Mouse (Mus musculus) limb, embryonic 13.5 days (tissue): ENCODE results near the gene Cep63. TPM values are rescaled to one million over a fixed set of nuclear protein-coding genes. Genes with fewer than 3 reads are reported as not detected.

ENCODE experiments used
- ATAC-seq: fragments of 200-750 bp; cut with Nextera tagmentation; 2 replicates; pipeline ENCODE4 v1.8.0; 2017; ENCODE audit warnings: low read depth, moderate number of reproducible peaks, moderate TSS enrichment; ENCODE audit not compliant: low FRiP score
- H3K27ac ChIP-seq: fragments of 300-500 bp; sonication (generic); 2 replicates; pipeline ENCODE4 v1.5.1; 2015; ENCODE audit warnings: inconsistent platforms, mild to moderate bottlenecking, moderate library complexity
- H3K27me3 ChIP-seq: fragments of 300-500 bp; sonication (generic); 2 replicates; pipeline ENCODE4 v1.6.1; 2015; ENCODE audit warnings: mild to moderate bottlenecking, inconsistent platforms
- H3K36me3 ChIP-seq: fragments of 300-500 bp; sonication (generic); 2 replicates; pipeline ENCODE4 v1.6.1; 2015; ENCODE audit warnings: inconsistent platforms, mild to moderate bottlenecking, moderate library complexity
- H3K4me1 ChIP-seq: fragments of 300-500 bp; sonication (generic); 2 replicates; pipeline ENCODE4 v1.6.1; 2015; ENCODE audit warnings: inconsistent platforms
- H3K4me2 ChIP-seq: fragments of 300-500 bp; sonication (generic); replicated peaks from 2 replicates; pipeline ENCODE4 v1.6.1; 2015; ENCODE audit warnings: inconsistent platforms, mild to moderate bottlenecking, moderate library complexity
- H3K4me3 ChIP-seq: fragments of 300-500 bp; sonication (generic); 2 replicates; pipeline ENCODE4 v1.5.1; 2015; ENCODE audit warnings: moderate library complexity, mild to moderate bottlenecking, inconsistent platforms
- H3K9ac ChIP-seq: fragments of 300-500 bp; sonication (generic); 2 replicates; pipeline ENCODE4 v1.6.1; 2015; ENCODE audit warnings: mild to moderate bottlenecking, inconsistent platforms
- H3K9me3 ChIP-seq: fragments of 300-500 bp; sonication (generic); 2 replicates; pipeline ENCODE4 v1.6.1; 2016; ENCODE audit warnings: inconsistent platforms
- WGBS: fragments of 180-500 bp; shearing (Covaris S2); methylation state at CpG from one replicate; pipeline ENCODE4 v1.1.7; 2015; 5-methylcytosine and 5-hydroxymethylcytosine counted together
- polyA plus RNA-seq: library from polyadenylated mRNA; unstranded; fragments of >200 nt; fragmentation: Nextera tagmentation; extraction: Ambion mirVana; gene quantifications from 2 replicates; pipeline ENCODE4 v1.2.1, GENCODE M21; 2015

The Cep63 gene
- 48.2 and 54.2 TPM in 2 replicates for polyA plus RNA-seq

- Histone ChIP-seq H3K9ac (peak within 1 kb of the TSS; percentile 99), H3K4me3 (peak within 1 kb of the TSS; percentile 94), H3K27me3 (no peaks in the 10 kb centered on the region), H3K27ac (peak within 1 kb of the TSS; percentile 97), H3K36me3 (0 out of 2 replicates have a peak, but pooled peaks cover 9% of the 10 kb centered on the region), H3K4me1 (peaks cover 20% of the 10 kb centered on the region), H3K9me3 (no peaks in the 10 kb centered on the region), H3K4me2 (peak within 1 kb of the TSS; percentile 79)
- ATAC-seq: peak; percentile 96
- WGBS: under 1% methylated on average over 82 of the region's 84 CpGs
These were observed at the start of gene Cep63, which contains the start of gene Anapc13 for GRCm38 (mm10) chr9:102625983-102626838. Gene Cep63 (minus strand): TSS chr9:102626534. Gene Anapc13 (plus strand): TSS chr9:102626296.

DNA sequence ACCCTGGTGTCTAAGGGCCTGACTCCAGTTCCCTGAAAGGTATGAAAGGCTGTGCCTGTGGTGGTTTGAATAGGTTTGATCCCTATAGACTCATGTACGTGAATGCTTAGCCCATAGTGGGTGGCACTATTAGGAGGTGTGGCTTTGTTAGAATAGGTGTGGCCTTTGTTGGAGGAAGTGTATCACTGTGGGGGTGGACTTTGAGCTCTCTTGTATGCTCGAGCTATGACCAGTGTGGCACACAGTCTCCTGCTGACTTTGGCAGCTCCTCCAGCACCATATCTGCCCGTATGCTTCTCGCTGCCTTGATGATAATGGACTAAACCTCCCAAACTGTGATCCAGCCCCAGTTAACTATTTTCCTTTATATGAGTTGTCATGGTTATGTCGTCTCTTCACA, 49.6 kb upstream of the Cep63 start:
- H3K4me3 ChIP-seq: no peak overlapping the region
- peaks cover 4% of the 10 kb centered on the region; the same call in 1 of the 2 replicates for H3K4me1 ChIP-seq
- 82% methylated on average over 5 of the region's 5 CpGs for WGBS
- ATAC-seq: no peak
- H3K36me3 ChIP-seq: no peaks in the 10 kb centered on the region
- no peaks in the 10 kb centered on the region for H3K27me3 ChIP-seq
- no peak overlapping the region for H3K27ac ChIP-seq
- no peaks in the 10 kb centered on the region for H3K9me3 ChIP-seq
- no peak overlapping the region for H3K4me2 ChIP-seq
- no peak overlapping the region for H3K9ac ChIP-seq

GRCm38 (mm10) chr9:102673381-102673780, 47.0 kb upstream of the Cep63 start:
- H3K27me3 ChIP-seq: no peaks in the 10 kb centered on the region
- H3K4me2 ChIP-seq: no peak overlapping the region
- H3K9ac ChIP-seq: no peak overlapping the region
- no peak overlapping the region for H3K27ac ChIP-seq
- peaks cover 6% of the 10 kb centered on the region for H3K4me1 ChIP-seq
- no peaks in the 10 kb centered on the region for H3K36me3 ChIP-seq
- H3K4me3 ChIP-seq: no peak overlapping the region
- ATAC-seq: no peak
- WGBS: 54% methylated on average over 7 of the region's 7 CpGs
- H3K9me3 ChIP-seq: no peaks in the 10 kb centered on the region

DNA sequence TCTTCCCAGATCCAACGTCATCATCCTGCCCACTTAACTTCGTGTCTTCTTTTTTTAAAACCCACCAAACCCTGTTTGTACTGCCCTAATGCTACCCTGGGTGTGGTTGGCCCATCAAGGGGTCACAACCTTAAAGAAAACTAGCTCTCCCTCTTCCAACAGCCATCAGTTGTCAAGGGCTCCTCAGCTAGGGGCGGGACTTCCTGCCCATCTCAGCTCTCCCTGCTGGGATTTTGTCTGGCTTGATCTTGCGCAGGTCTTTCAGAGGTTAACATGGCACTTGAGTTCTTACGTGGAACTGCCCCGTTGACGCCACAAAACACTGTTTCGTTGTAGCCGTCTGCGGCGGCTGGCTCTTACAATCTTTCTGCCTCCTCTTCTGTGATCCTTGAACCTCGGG, 42.6 kb upstream of the Cep63 start:
- Histone ChIP-seq H3K27me3 (no peaks in the 10 kb centered on the region), H3K36me3 (no peaks in the 10 kb centered on the region), H3K9me3 (no peaks in the 10 kb centered on the region), H3K4me2 (no peak overlapping the region), H3K9ac (no peak overlapping the region), H3K4me1 (peaks cover 16% of the 10 kb centered on the region), H3K27ac (no peak overlapping the region), H3K4me3 (no peak overlapping the region)
- 86% methylated on average over 12 of the region's 12 CpGs for WGBS
- no peak for ATAC-seq

DNA sequence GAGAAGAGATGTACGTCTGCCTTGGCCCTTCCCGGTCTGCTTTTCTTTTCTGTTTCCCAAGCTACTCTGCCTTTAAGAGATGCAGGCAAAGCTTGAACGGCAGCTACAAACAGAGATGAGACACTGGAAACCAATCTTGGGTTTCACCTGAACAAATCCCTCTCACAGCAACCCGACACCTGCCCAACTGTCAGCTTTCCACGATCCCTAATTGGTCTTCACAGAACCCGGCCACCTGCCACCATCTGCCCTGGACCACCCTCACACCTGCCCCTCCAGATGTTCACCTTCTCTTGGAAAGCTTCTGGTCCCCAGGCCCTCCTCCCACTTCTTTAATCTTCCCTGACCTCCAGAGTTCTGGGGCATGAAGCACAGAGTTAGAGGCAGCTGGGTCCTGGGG, 41.8 kb upstream of the Cep63 start:
- Histone ChIP-seq H3K9me3 (no peaks in the 10 kb centered on the region), H3K4me2 (no peak overlapping the region), H3K36me3 (no peaks in the 10 kb centered on the region), H3K4me3 (no peak overlapping the region), H3K9ac (no peak overlapping the region), H3K27ac (no peak overlapping the region), H3K4me1 (peaks cover 12% of the 10 kb centered on the region), H3K27me3 (no peaks in the 10 kb centered on the region)
- 14% methylated on average over 6 of the region's 6 CpGs for WGBS
- ATAC-seq: no peak

DNA sequence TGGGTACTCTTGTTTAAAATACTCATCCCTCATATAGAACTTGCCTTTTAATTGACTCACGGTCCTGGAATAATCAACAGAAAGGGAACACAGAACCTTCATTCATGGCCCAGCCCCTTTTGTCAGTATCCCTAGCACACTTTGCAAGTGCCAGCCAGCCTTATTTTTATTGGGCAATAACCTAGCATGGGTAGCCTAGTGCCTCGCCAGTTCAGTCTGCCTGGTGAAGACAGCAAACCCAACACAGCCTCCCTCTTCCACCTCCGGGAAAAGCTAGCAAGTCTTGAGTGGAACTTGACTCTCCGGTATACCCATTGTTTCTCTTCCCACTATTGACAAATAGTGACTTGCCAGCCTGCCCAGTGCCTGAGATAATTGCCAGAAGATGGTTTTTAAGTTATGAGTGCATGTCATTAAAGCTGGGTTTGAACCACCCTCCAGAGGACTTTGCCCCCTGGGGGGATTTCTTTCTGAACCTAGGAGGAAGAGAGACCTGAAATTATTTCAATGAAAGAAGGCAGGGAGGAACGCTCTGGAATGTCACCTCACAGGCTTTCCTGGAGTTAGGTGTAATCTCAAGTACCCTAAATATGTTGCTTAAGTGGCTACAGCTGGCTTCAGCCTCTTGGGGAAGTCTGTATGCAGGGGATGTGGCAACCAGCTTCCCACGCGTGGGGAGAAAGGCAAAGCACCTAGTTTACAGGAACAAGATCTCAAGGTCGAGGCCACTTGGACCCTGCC, 30.2 kb upstream of the Cep63 start:
- Histone ChIP-seq H3K27ac (peak overlapping the region; percentile 23; the same call in 1 of the 2 replicates), H3K27me3 (no peaks in the 10 kb centered on the region), H3K4me2 (no peak overlapping the region), H3K9ac (no peak overlapping the region), H3K4me3 (no peak overlapping the region), H3K4me1 (peaks cover 30% of the 10 kb centered on the region), H3K9me3 (no peaks in the 10 kb centered on the region), H3K36me3 (no peaks in the 10 kb centered on the region)
- ATAC-seq: no peak
- WGBS: 35% methylated on average over 8 of the region's 8 CpGs

- H3K4me1 ChIP-seq: peaks cover 58% of the 10 kb centered on the region
- H3K9me3 ChIP-seq: no peaks in the 10 kb centered on the region
- H3K4me3 ChIP-seq: no peak overlapping the region
- H3K36me3 ChIP-seq: no peaks in the 10 kb centered on the region
- 50% methylated on average over 6 of the region's 6 CpGs for WGBS
- H3K4me2 ChIP-seq: no peak overlapping the region
- H3K27ac ChIP-seq: no peak overlapping the region
- no peak overlapping the region for H3K9ac ChIP-seq
- no peaks in the 10 kb centered on the region for H3K27me3 ChIP-seq
- ATAC-seq: no peak
These were observed 24.9 kb upstream of the Cep63 start for GRCm38 (mm10) chr9:102651199-102651720.

DNA sequence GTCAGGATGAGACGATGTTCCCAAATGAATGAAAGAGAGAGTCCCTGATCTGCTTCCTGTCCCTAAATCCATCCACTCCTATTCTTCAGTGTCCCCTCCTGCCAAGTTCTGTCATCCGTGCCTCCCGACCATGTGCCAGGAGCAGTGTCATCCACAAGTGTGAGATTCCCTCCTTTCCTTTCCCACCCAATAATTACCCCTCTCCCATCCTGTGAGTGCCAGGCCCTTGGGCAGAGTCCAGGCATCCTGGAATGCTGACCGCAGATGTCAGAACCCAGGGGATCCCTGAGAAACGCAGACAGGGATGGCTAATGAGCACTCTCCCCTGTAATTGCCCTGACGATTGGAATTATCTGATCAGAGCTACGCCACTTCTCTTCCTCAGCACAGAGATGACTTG, 24.3 kb upstream of the Cep63 start:
- H3K27ac ChIP-seq: no peak overlapping the region
- H3K4me3 ChIP-seq: no peak overlapping the region
- H3K9me3 ChIP-seq: no peaks in the 10 kb centered on the region
- no peaks in the 10 kb centered on the region for H3K36me3 ChIP-seq
- 18% methylated on average over 7 of the region's 7 CpGs for WGBS
- H3K9ac ChIP-seq: no peak overlapping the region
- H3K27me3 ChIP-seq: no peaks in the 10 kb centered on the region
- peaks cover 59% of the 10 kb centered on the region for H3K4me1 ChIP-seq
- 0 out of 2 replicates have a peak overlapping the region, but pooled peaks have one; percentile 7 for H3K4me2 ChIP-seq
- ATAC-seq: no peak

GRCm38 (mm10) chr9:102649917-102650527, 23.7 kb upstream of the Cep63 start:
- H3K36me3 ChIP-seq: no peaks in the 10 kb centered on the region
- 0 out of 2 replicates have a peak overlapping the region, but pooled peaks have one; percentile 7 for H3K4me2 ChIP-seq
- H3K9ac ChIP-seq: no peak overlapping the region
- H3K4me1 ChIP-seq: peaks cover 61% of the 10 kb centered on the region
- H3K27me3 ChIP-seq: no peaks in the 10 kb centered on the region
- ATAC-seq: peak; percentile 29; the same call in 1 of the 2 replicates
- H3K4me3 ChIP-seq: no peak overlapping the region
- no peak overlapping the region for H3K27ac ChIP-seq
- 32% methylated on average over 17 of the region's 17 CpGs for WGBS
- no peaks in the 10 kb centered on the region for H3K9me3 ChIP-seq

- no peaks in the 10 kb centered on the region for H3K36me3 ChIP-seq
- H3K9ac ChIP-seq: no peak overlapping the region
- no peak overlapping the region for H3K4me3 ChIP-seq
- no peaks in the 10 kb centered on the region for H3K9me3 ChIP-seq
- peaks cover 83% of the 10 kb centered on the region for H3K4me1 ChIP-seq
- no peaks in the 10 kb centered on the region for H3K27me3 ChIP-seq
- 77% methylated on average over 6 of the region's 6 CpGs for WGBS
- H3K27ac ChIP-seq: no peak overlapping the region
- no peak overlapping the region for H3K4me2 ChIP-seq
- no peak for ATAC-seq
These were observed 20.7 kb upstream of the Cep63 start for GRCm38 (mm10) chr9:102647010-102647409.

DNA sequence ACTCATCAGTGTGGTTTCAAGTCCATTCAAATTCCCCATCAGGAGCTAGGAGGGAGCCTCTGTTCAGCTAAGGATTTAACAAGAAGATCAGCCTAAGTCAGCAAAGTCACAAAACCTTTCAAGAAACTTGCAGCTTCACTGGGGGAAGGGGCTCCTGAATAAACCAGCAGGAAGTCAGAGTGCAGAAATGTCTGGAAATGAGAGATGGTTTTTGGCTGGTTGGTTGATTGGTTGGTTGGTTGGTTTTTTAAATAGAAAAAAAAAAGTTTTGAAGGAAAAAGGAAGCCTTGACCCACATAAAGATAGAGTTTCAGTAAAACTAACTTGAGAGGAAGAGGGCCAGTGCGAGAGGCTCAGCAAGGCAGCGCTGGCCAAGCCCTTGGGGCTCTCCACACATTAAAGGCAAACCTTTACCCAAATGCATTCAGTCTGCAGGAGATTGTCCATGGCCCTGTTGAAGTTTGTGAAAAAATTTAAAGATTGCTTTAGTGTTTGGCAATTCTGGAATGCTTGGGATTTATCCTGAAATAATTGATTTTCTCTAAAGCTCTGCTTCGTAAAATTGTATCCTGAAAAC, 18.9 kb upstream of the Cep63 start:
- peak overlapping the region; percentile 99 for H3K27ac ChIP-seq
- no peaks in the 10 kb centered on the region for H3K36me3 ChIP-seq
- no peak for ATAC-seq
- 18% methylated on average over 3 of the region's 3 CpGs for WGBS
- H3K9ac ChIP-seq: no peak overlapping the region
- H3K27me3 ChIP-seq: no peaks in the 10 kb centered on the region
- H3K9me3 ChIP-seq: no peaks in the 10 kb centered on the region
- H3K4me1 ChIP-seq: peaks cover 73% of the 10 kb centered on the region
- H3K4me2 ChIP-seq: peak overlapping the region; percentile 62
- no peak overlapping the region for H3K4me3 ChIP-seq
